In the genomic region with DNA sequence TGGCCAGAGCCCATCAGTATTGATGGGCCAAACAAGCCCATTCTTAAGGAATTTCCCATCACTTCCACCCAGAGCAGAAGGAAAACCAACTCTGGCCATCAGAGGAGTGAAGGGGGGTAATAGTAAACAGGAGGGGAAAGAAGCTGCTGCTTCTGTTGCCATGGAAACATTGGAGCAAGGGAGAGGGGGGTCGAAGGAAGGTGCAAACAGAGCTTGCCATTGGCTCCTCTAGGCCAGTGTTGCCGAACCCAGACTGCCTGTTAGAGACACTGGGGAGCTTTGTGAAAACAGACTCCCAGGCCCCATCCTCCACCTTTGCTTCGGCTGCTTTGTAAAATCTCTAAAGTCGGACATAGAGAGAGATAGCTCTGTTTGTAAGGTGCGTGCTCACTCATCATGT, we compare ENCODE assay signal across 18 mouse cellular contexts. TPM values are rescaled to one million over a fixed set of nuclear protein-coding genes. Genes with fewer than 3 reads are reported as not detected.
DNase-seq lines count a peak whose midpoint lies in the region; ATAC-seq and TF ChIP-seq lines count a peak whose summit lies in the region.
"Had no signal": no experiment of that assay in that cellular context is flagged by ENCODE, and none has a peak within 500 bp of the region (broad histone marks: within the 10 kb centered on the region; RNA-seq: fewer than 3 reads in every experiment).

No protein-coding gene starts in this region.

- no peak for TF ChIP-seq CTCF in midbrain, postnatal 0 days (IDR thresholded peaks at IDR 0.05)

- no peak overlapping the region for H3K4me3 ChIP-seq in forebrain, embryonic 12.5 days (replicated peaks)
- no peak overlapping the region for H3K4me3 ChIP-seq in forebrain, embryonic 10.5 days
- no peak overlapping the region for H3K4me3 ChIP-seq in midbrain, embryonic 11.5 days (ENCODE audit: low read depth, low read length)
- H3K4me3 ChIP-seq in midbrain, embryonic 10.5 days = no peak overlapping the region
- H3K4me3 ChIP-seq in forebrain, embryonic 15.5 days = no peak overlapping the region
- H3K4me3 ChIP-seq in midbrain, postnatal 0 days (ENCODE audit: low read depth, low read length) = no peak overlapping the region
- H3K4me3 ChIP-seq: limb, embryonic 10.5 days; stomach, embryonic 15.5 days had no signal

- H3K4me2 ChIP-seq in forebrain, embryonic 12.5 days = no peak overlapping the region
- no peak overlapping the region for H3K4me2 ChIP-seq in midbrain, embryonic 11.5 days
- no peak overlapping the region for H3K4me2 ChIP-seq in forebrain, embryonic 15.5 days (replicated peaks)
- no peak overlapping the region for H3K4me2 ChIP-seq in midbrain, postnatal 0 days (ENCODE audit: low read depth, low read length, poor library complexity, severe bottlenecking)
- H3K4me2 ChIP-seq: stomach, embryonic 15.5 days had no signal

- H3K27me3 ChIP-seq in forebrain, embryonic 12.5 days = no peaks in the 10 kb centered on the region
- no peaks in the 10 kb centered on the region for H3K27me3 ChIP-seq in forebrain, embryonic 10.5 days (ENCODE audit: poor library complexity, severe bottlenecking)
- H3K27me3 ChIP-seq in midbrain, embryonic 11.5 days (ENCODE audit: control insufficient read depth, insufficient read depth, low read length) = no peaks in the 10 kb centered on the region
- H3K27me3 ChIP-seq in midbrain, embryonic 10.5 days (ENCODE audit: low read depth, poor library complexity, severe bottlenecking) = no peaks in the 10 kb centered on the region
- H3K27me3 ChIP-seq in forebrain, embryonic 15.5 days = no peaks in the 10 kb centered on the region
- H3K27me3 ChIP-seq in midbrain, postnatal 0 days (ENCODE audit: insufficient read depth, low read length) = no peaks in the 10 kb centered on the region
- H3K27me3 ChIP-seq: stomach, embryonic 15.5 days had no signal

- H3K4me1 ChIP-seq in forebrain, embryonic 12.5 days = peaks cover 24% of the 10 kb centered on the region
- H3K4me1 ChIP-seq in forebrain, embryonic 10.5 days = peaks cover 27% of the 10 kb centered on the region
- peaks cover 3% of the 10 kb centered on the region; the same call in 1 of the 2 replicates for H3K4me1 ChIP-seq in midbrain, embryonic 11.5 days (ENCODE audit: control insufficient read depth, insufficient read depth, low read length)
- peaks cover 32% of the 10 kb centered on the region for H3K4me1 ChIP-seq in midbrain, embryonic 10.5 days
- H3K4me1 ChIP-seq in forebrain, embryonic 15.5 days = peaks cover 7% of the 10 kb centered on the region
- peaks cover 3% of the 10 kb centered on the region; the same call in 1 of the 2 replicates for H3K4me1 ChIP-seq in midbrain, postnatal 0 days (ENCODE audit: insufficient read depth, low read length)

- no peak for DNase-seq in forebrain, embryonic 10.5 days (ENCODE audit: extremely low spot score, low spot score)
- peak; percentile 81 for DNase-seq in midbrain, embryonic 11.5 days (ENCODE audit: low spot score, missing footprints)
- DNase-seq in midbrain, embryonic 10.5 days (ENCODE audit: low spot score) = no peak
- DNase-seq in midbrain, postnatal 0 days (ENCODE audit: low spot score) = peak; percentile 67
- DNase-seq in thymus, adult 18-20 months = no peak
- DNase-seq: adrenal gland, postnatal 36 days; B cell, adult 2 months; heart, postnatal 4 days; kidney, adult 9 months; kidney, postnatal 36 days; layer of hippocampus, adult 9-11 months; liver, postnatal 0 days; lung, postnatal 10 days; right cerebral cortex, postnatal 25 days had no signal

- 51% methylated on average over 5 of the region's 5 CpGs for WGBS in forebrain, embryonic 12.5 days
- 76% methylated on average over 5 of the region's 5 CpGs for WGBS in forebrain, embryonic 10.5 days
- WGBS in midbrain, embryonic 11.5 days = 55% methylated on average over 5 of the region's 5 CpGs
- 58% methylated on average over 5 of the region's 5 CpGs for WGBS in midbrain, embryonic 10.5 days
- 45% methylated on average over 5 of the region's 5 CpGs for WGBS in forebrain, embryonic 15.5 days
- 31% methylated on average over 5 of the region's 5 CpGs for WGBS in midbrain, postnatal 0 days

- H3K27ac ChIP-seq in forebrain, embryonic 12.5 days = peak overlapping the region; percentile 56; the same call in 1 of the 2 replicates
- no peak overlapping the region for H3K27ac ChIP-seq in forebrain, embryonic 10.5 days
- H3K27ac ChIP-seq in midbrain, embryonic 11.5 days (ENCODE audit: low read depth, low read length) = no peak overlapping the region
- no peak overlapping the region for H3K27ac ChIP-seq in midbrain, embryonic 10.5 days (replicated peaks)
- 0 out of 2 replicates have a peak overlapping the region, but pooled peaks have one; percentile 11 for H3K27ac ChIP-seq in forebrain, embryonic 15.5 days (replicated peaks)
- H3K27ac ChIP-seq in midbrain, postnatal 0 days (ENCODE audit: low read depth, low read length) = 0 out of 2 replicates have a peak overlapping the region, but pooled peaks have one; percentile 26
- H3K27ac ChIP-seq: limb, embryonic 10.5 days; stomach, embryonic 15.5 days had no signal

- no peak overlapping the region for H3K9ac ChIP-seq in forebrain, embryonic 12.5 days
- no peak overlapping the region for H3K9ac ChIP-seq in midbrain, embryonic 11.5 days (ENCODE audit: low read length)
- H3K9ac ChIP-seq in forebrain, embryonic 15.5 days (replicated peaks) = no peak overlapping the region
- no peak overlapping the region for H3K9ac ChIP-seq in midbrain, postnatal 0 days (replicated peaks; ENCODE audit: low read length, poor library complexity, severe bottlenecking)
- H3K9ac ChIP-seq: liver, postnatal 0 days; stomach, embryonic 15.5 days had no signal

- ATAC-seq in forebrain, embryonic 12.5 days (ENCODE audit: low FRiP score) = 0 out of 2 replicates have a peak, but pooled peaks have one; percentile 49
- 0 out of 2 replicates have a peak, but pooled peaks have one; percentile 38 for ATAC-seq in midbrain, embryonic 11.5 days (ENCODE audit: low FRiP score)
- ATAC-seq in forebrain, embryonic 15.5 days (replicated peaks) = no peak
- ATAC-seq in midbrain, postnatal 0 days (ENCODE audit: low FRiP score) = peak; percentile 79
- ATAC-seq: liver, postnatal 0 days had no signal

- H3K36me3 ChIP-seq in forebrain, embryonic 12.5 days (replicated peaks) = no peaks in the 10 kb centered on the region
- H3K36me3 ChIP-seq in forebrain, embryonic 10.5 days (replicated peaks) = no peaks in the 10 kb centered on the region
- no peaks in the 10 kb centered on the region for H3K36me3 ChIP-seq in midbrain, embryonic 11.5 days (ENCODE audit: control insufficient read depth, insufficient read depth, low read length)
- no peaks in the 10 kb centered on the region for H3K36me3 ChIP-seq in midbrain, embryonic 10.5 days
- no peaks in the 10 kb centered on the region for H3K36me3 ChIP-seq in forebrain, embryonic 15.5 days
- no peaks in the 10 kb centered on the region for H3K36me3 ChIP-seq in midbrain, postnatal 0 days (ENCODE audit: insufficient read depth, low read length)
- H3K36me3 ChIP-seq: limb, embryonic 10.5 days; stomach, embryonic 15.5 days had no signal

- no peaks in the 10 kb centered on the region for H3K9me3 ChIP-seq in forebrain, embryonic 12.5 days
- H3K9me3 ChIP-seq in forebrain, embryonic 10.5 days = no peaks in the 10 kb centered on the region
- H3K9me3 ChIP-seq in midbrain, embryonic 11.5 days (ENCODE audit: control insufficient read depth, low read length) = no peaks in the 10 kb centered on the region
- H3K9me3 ChIP-seq in midbrain, embryonic 10.5 days (replicated peaks) = no peaks in the 10 kb centered on the region
- H3K9me3 ChIP-seq in forebrain, embryonic 15.5 days = no peaks in the 10 kb centered on the region
- no peaks in the 10 kb centered on the region for H3K9me3 ChIP-seq in midbrain, postnatal 0 days (ENCODE audit: low read length)
- H3K9me3 ChIP-seq: limb, embryonic 10.5 days; stomach, embryonic 15.5 days had no signal

RNA-seq across cellular contexts. Expression of a gene that starts 33.8 kb away (rescaled TPM):
- polyA plus RNA-seq in forebrain, embryonic 12.5 days (2016; fragmentation: Nextera tagmentation; extraction: Ambion mirVana) = 14.0 and 15.2 TPM in 2 replicates
- polyA plus RNA-seq in forebrain, embryonic 10.5 days (2016; fragmentation: Nextera tagmentation; extraction: Ambion mirVana) = 12.5 and 13.6 TPM in 2 replicates
- 8.9 and 9.7 TPM in 2 replicates for polyA plus RNA-seq in midbrain, embryonic 11.5 days (2014; fragmentation: Nextera tagmentation; extraction: Ambion mirVana)
- polyA plus RNA-seq in midbrain, embryonic 10.5 days (2016; fragmentation: Nextera tagmentation; extraction: Ambion mirVana) = 13.1 and 14.6 TPM in 2 replicates
- 23.9 and 28.3 TPM in 2 replicates for polyA plus RNA-seq in forebrain, embryonic 15.5 days (2015; fragmentation: Nextera tagmentation; extraction: Ambion mirVana)
- total RNA-seq in midbrain, postnatal 0 days (2014; rRNA removed) = 49.7 and 53.4 TPM in 2 replicates
- polyA plus RNA-seq in midbrain, postnatal 0 days (2015; fragmentation: Nextera tagmentation; extraction: Ambion mirVana) = 38.5 and 41.8 TPM in 2 replicates

Comparison
In these comparisons a context has a peak if more than half of its experiments do, and no peak if none do; other contexts are left out.
1. H3K27ac ChIP-seq: peak in forebrain, embryonic 12.5 days (single experiment), forebrain, embryonic 15.5 days (single experiment) and midbrain, postnatal 0 days (single experiment); none in forebrain, embryonic 10.5 days (single experiment), midbrain, embryonic 11.5 days (single experiment) and midbrain, embryonic 10.5 days (single experiment).
2. DNase-seq: peak in midbrain, embryonic 11.5 days (single experiment) and midbrain, postnatal 0 days (single experiment); none in forebrain, embryonic 10.5 days (single experiment), midbrain, embryonic 10.5 days (single experiment) and thymus, adult 18-20 months (0 of 2).